Mouse (Mus musculus) forebrain, postnatal 0 days (tissue): ENCODE data around the gene Cyp4f39. TPM values are rescaled to one million over a fixed set of nuclear protein-coding genes. Genes with fewer than 3 reads are reported as not detected.

Experiments
- ATAC-seq: fragments of 200-750 bp; cut with Nextera tagmentation; 2 replicates; pipeline ENCODE4 v1.8.0; 2017; ENCODE audit warnings: mild to moderate bottlenecking, moderate library complexity
- DNase-seq: peaks from one replicate; pipeline ENCODE4 v3.0.0-alpha.2; 2015
- H3K27ac ChIP-seq: fragments of 300-500 bp; sonication (generic); 2 replicates; pipeline ENCODE4 v1.5.1; 2014; ENCODE audit warnings: low read depth, mild to moderate bottlenecking, antibody characterized with exemption, low read length, moderate library complexity, mixed read lengths
- H3K27me3 ChIP-seq: fragments of 300-500 bp; sonication (generic); 2 replicates; pipeline ENCODE4 v1.6.1; 2014; ENCODE audit warnings: mild to moderate bottlenecking, low read length, mixed read lengths; ENCODE audit not compliant: insufficient read depth
- H3K36me3 ChIP-seq: fragments of 300-500 bp; sonication (generic); 2 replicates; pipeline ENCODE4 v1.6.1; 2014; ENCODE audit warnings: mild to moderate bottlenecking, moderate library complexity; ENCODE audit not compliant: insufficient read depth
- H3K4me1 ChIP-seq: fragments of 300-500 bp; sonication (generic); 2 replicates; pipeline ENCODE4 v1.6.1; 2014; ENCODE audit warnings: antibody characterized with exemption; ENCODE audit not compliant: insufficient read depth
- H3K4me2 ChIP-seq: fragments of 300-500 bp; sonication (generic); 2 replicates; pipeline ENCODE4 v1.6.1; 2014; ENCODE audit warnings: low read depth, mild to moderate bottlenecking, moderate library complexity
- H3K4me3 ChIP-seq: fragments of 300-500 bp; sonication (generic); 2 replicates; pipeline ENCODE4 v1.5.1; 2014; ENCODE audit warnings: low read depth, low read length, mixed read lengths
- H3K9ac ChIP-seq: fragments of 300-500 bp; sonication (generic); 2 replicates; pipeline ENCODE4 v1.6.1; 2014; ENCODE audit warnings: mild to moderate bottlenecking
- H3K9me3 ChIP-seq: fragments of 300-500 bp; sonication (generic); 2 replicates; pipeline ENCODE4 v1.6.1; 2016; ENCODE audit warnings: low read length
- CTCF ChIP-seq: sonication (generic); IDR thresholded peaks from 2 replicates; pipeline ENCODE4 v1.5.1; 2016; ENCODE audit warnings: antibody characterized with exemption, control low read depth, low read depth
- WGBS: fragments of 180-500 bp; shearing (Covaris S2); extraction: QIAGEN DNeasy Blood & Tissue Kit; methylation state at CpG from one replicate; pipeline ENCODE4 v1.1.7; 2014; 5-methylcytosine and 5-hydroxymethylcytosine counted together
- polyA plus RNA-seq: library from polyadenylated mRNA; unstranded; fragments of >200 nt; fragmentation: Nextera tagmentation; extraction: Ambion mirVana; gene quantifications from 2 replicates; pipeline ENCODE4 v1.2.1, GENCODE M21; 2015
- total RNA-seq: library from RNA; depleted of rRNA; stranded (reverse); fragments of >200 nt; gene quantifications from 2 replicates; pipeline ENCODE4 v1.2.3, GENCODE M21; 2014; rRNA removed

Gene Cyp4f39
- 0.54 and 2.0 TPM in 2 replicates for total RNA-seq
- 0.47 and 0.70 TPM in 2 replicates for polyA plus RNA-seq

DNA sequence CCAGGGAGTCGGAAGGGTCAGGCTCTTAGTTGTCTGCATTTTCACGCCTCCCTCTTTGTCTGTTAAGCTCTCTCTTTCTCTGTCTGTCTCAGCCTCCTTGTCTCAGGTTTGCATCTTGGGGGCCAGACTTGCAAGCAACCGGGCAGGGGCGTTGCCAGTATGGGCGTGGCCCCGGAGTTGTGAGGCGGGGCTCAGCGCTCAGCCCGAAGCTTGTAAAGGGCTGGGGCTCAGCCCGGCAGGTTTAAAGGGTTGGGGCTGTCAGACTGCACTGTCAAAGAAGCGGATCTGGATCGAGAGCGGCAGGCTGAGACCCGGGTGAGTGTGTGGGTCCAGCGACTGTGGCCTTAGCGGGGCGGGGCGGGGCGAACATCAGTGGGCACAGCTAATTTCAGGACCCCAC, at the start of gene Cyp4f39:
TSS of gene Cyp4f39 (plus strand) at position 242 of the 400 bp plus-strand sequence.
- Histone ChIP-seq H3K9me3 (no peaks in the 10 kb centered on the region), H3K4me1 (peaks cover 4% of the 10 kb centered on the region; the same call in 1 of the 2 replicates), H3K9ac (peak within 1 kb of the TSS; percentile 25; the same call in 1 of the 2 replicates), H3K27me3 (no peaks in the 10 kb centered on the region; the same call in 1 of the 2 replicates), H3K27ac (no peak within 1 kb of the TSS), H3K36me3 (no peaks in the 10 kb centered on the region), H3K4me3 (peak within 1 kb of the TSS; percentile 27), H3K4me2 (peak within 1 kb of the TSS; percentile 52)
- DNase-seq, result no peak
- WGBS, result 2% methylated on average over 19 of the region's 19 CpGs
- TF ChIP-seq CTCF, result no peak
- no peak; the same call in 1 of the 2 replicates for ATAC-seq

DNA sequence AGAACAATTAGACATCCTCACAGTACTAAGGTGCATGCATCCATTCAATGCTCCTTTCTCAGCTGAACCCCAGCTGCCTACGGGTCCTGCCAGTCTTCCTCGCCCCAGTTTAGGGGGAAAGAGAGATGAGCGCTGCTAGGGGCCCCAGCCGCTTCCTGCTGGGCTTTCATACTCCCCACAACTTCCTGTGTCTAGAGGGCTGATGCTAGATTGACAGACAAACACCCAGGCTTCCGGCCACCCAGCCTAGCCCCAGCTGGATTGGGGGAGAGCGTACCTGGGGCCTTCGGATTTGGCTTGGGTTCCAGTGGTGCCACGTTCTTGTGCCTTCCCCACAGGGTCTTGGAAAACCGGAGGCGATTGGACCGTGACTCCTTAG, 49.8 kb upstream of the Cyp4f39 start:
- TF ChIP-seq CTCF, result no peak
- peaks cover 14% of the 10 kb centered on the region for H3K27me3 ChIP-seq
- WGBS, result 82% methylated on average over 11 of the region's 11 CpGs

DNA sequence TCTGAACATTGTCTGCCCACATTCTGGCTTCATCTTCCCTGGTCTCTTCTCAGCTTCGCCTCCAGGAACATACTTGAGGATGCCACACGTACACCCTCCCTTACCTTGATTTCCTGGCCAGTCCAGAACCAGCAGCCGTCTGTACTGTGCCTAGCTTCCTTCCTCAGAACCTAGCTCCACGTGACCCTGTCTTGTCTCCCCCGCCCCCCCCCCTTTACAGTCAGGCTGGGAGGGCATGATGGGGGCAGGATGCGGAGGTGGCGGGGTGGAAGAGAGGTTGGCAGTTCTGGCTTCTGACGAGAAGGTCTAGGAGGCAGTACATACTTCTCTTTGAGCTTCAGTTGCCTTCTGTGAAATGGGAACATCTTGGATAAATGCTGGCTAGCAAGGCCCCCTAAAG, 49.1 kb upstream of the Cyp4f39 start, which contains the start of gene Rasal3:
TSS of gene Rasal3 (minus strand) at position 167 of the 400 bp plus-strand sequence.
- ATAC-seq, result no peak
- H3K4me1 ChIP-seq, result no peaks in the 10 kb centered on the region
- no peaks in the 10 kb centered on the region for H3K36me3 ChIP-seq
- H3K27me3 ChIP-seq, result peaks cover 8% of the 10 kb centered on the region
- no peak within 1 kb of the TSS for H3K27ac ChIP-seq
- H3K9ac ChIP-seq, result no peak within 1 kb of the TSS
- WGBS, result 73% methylated on average over 8 of the region's 8 CpGs
- DNase-seq, result no peak
- no peak for TF ChIP-seq CTCF
- no peaks in the 10 kb centered on the region for H3K9me3 ChIP-seq
- no peak within 1 kb of the TSS for H3K4me3 ChIP-seq
- H3K4me2 ChIP-seq, result no peak within 1 kb of the TSS

More for the DNA sequence above, 49.8 kb upstream of the Cyp4f39 start:
- no peaks in the 10 kb centered on the region for H3K4me1 ChIP-seq
- DNase-seq (no peak), ATAC-seq (no peak)
- H3K9me3 ChIP-seq, result no peaks in the 10 kb centered on the region
- H3K36me3 ChIP-seq, result no peaks in the 10 kb centered on the region
- H3K4me2 ChIP-seq, result no peak overlapping the region
- H3K9ac ChIP-seq, result no peak overlapping the region
- no peak overlapping the region for H3K4me3 ChIP-seq
- H3K27ac ChIP-seq, result no peak overlapping the region

DNA sequence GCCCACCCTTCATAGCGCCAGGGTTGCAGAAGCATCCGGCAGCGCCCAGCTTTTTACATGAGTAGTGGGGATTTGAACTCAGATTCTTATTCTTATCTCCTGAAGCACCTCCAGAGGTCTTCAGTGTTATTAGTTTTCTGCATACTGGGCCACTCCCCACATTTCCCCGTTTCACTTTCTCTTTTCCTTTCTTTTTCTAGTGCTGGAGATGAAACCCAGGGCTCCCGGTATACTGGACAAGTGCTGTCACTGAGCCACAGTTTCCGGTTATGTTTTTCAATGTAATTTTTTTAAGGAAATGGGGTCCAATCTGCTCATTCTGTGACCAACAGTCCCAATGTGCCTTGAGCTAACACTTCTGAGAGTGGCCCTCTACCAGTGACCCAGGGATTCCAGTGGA, 40.6 kb upstream of the Cyp4f39 start:
- Histone ChIP-seq H3K4me3 (no peak overlapping the region), H3K27me3 (no peaks in the 10 kb centered on the region), H3K4me2 (no peak overlapping the region), H3K36me3 (no peaks in the 10 kb centered on the region), H3K9me3 (no peaks in the 10 kb centered on the region), H3K4me1 (no peaks in the 10 kb centered on the region), H3K27ac (no peak overlapping the region), H3K9ac (no peak overlapping the region)
- ATAC-seq (no peak), DNase-seq (no peak)
- no peak for TF ChIP-seq CTCF
- WGBS, result 86% methylated on average over 6 of the region's 6 CpGs

DNA sequence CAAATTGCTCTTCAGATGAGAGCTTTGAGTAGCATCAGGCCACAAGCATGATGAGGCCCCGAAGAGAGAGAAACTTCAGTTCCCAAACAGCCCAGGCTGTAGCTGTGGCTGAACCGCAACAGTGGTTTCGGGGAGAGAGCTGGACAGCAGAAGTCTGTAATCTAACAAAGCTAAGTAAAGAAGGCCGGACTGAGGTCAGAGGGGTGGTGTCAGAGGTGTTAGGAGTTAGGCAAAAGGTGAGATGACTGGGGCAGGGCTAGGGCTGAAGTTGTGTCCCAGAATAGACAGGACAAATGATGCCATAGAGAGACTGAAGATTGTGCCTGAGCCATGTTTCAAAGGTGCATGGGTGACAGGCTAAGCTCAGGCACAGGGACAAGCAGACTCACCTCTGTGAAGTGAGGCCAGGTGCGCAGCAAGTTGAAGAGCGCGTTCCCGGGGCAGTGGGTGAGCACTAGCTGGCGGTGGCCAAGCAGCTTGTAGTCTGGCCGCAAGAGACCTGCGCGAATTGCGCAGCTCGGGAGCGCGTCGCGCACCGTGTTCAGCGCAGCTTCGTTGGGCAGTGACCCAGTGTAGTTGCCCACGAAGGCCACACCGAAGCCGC, 37.0 kb upstream of the Cyp4f39 start:
- Histone ChIP-seq H3K27me3 (no peaks in the 10 kb centered on the region), H3K4me1 (no peaks in the 10 kb centered on the region), H3K4me2 (no peak overlapping the region), H3K36me3 (no peaks in the 10 kb centered on the region), H3K9ac (no peak overlapping the region), H3K4me3 (no peak overlapping the region), H3K27ac (no peak overlapping the region), H3K9me3 (no peaks in the 10 kb centered on the region)
- no peak for DNase-seq
- WGBS, result 47% methylated on average over 24 of the region's 24 CpGs
- ATAC-seq, result no peak
- no peak for TF ChIP-seq CTCF

DNA sequence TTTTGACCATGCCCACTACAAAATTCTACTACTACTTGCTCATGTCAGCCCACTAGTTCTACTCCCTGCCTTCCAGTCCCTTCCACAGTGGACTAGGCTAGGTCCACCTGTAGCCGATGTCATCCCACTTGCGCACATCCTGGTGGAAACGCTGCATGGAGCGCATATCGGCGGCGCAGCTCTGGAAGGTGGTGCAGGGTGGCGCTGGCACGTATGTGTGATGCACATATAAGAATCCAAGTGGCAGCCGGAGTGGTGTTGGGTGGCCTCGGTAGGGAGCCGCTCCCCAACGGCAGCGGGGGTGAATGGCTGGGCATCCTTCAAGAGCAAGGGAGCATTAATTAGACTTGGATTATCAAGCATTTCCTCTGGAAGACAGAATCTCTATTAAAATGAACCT, 35.8 kb upstream of the Cyp4f39 start:
- Histone ChIP-seq H3K4me3 (no peak overlapping the region), H3K27ac (no peak overlapping the region), H3K9ac (no peak overlapping the region), H3K36me3 (no peaks in the 10 kb centered on the region), H3K27me3 (no peaks in the 10 kb centered on the region), H3K4me2 (no peak overlapping the region), H3K9me3 (no peaks in the 10 kb centered on the region), H3K4me1 (no peaks in the 10 kb centered on the region)
- 93% methylated on average over 14 of the region's 14 CpGs for WGBS
- no peak for ATAC-seq
- TF ChIP-seq CTCF, result no peak
- no peak for DNase-seq

DNA sequence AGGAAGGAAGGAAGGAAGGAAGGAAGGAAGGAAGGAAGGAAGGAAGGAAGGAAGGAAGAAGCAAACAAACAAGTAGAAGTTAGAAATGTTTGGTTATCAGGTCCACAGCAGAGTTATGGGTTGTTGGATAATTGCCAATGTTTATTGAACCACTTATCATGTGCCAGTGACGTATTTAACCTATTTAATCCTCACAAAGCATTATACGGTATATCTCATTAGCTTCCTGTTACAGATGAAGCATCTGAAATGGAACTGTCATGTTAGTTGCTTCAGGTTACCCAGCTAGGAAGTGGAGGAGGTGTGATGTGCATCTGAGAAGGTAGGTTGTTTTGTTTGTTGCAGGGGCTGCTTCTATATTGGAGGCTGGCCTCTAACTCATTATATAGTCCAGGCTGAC, 32.5 kb upstream of the Cyp4f39 start:
- ATAC-seq, result no peak
- Histone ChIP-seq H3K27ac (no peak overlapping the region), H3K4me2 (no peak overlapping the region), H3K27me3 (no peaks in the 10 kb centered on the region), H3K36me3 (no peaks in the 10 kb centered on the region), H3K4me1 (no peaks in the 10 kb centered on the region), H3K9ac (no peak overlapping the region), H3K9me3 (no peaks in the 10 kb centered on the region), H3K4me3 (no peak overlapping the region)
- TF ChIP-seq CTCF, result no peak
- 72% methylated on average over 2 of the region's 2 CpGs for WGBS
- DNase-seq, result no peak
